Mouse (Mus musculus): ENCODE measurements around the gene Ankle2.

The Ankle2 gene

GRCm38 (mm10) chr5:110230780-110231461 lies at the start of gene Ankle2:
TSS of gene Ankle2 (plus strand) at chr5:110231004.
- peak; percentile 67 for DNase-seq (ENCODE audit: extremely low spot score, low read depth, low spot score)

DNA sequence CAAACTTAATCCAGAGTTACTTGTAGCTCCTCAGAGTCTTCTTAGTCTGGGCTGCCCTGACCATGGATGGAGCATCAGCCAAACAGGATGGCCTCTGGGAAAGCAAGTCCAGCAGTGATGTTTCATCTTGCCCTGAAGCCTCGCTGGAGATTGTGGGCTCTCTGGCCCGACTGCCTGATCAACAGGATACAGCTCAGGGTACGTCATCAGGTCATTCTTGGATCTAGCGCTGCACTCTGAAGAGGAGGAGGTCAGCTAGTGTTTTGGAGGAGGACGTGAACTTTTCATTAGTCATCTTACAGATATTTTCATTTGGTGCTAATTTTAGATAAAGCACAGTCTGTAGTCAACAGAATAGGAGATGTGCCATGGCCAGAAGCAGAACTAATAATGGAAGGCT lies 49.1 kb upstream of the Ankle2 start:
- DNase-seq (ENCODE audit: extremely low spot score, low read depth, low spot score), result no peak

- DNase-seq (ENCODE audit: extremely low spot score, low read depth, low spot score), result no peak
Measured at GRCm38 (mm10) chr5:110203164-110203895, 27.5 kb upstream of the Ankle2 start.

DNA sequence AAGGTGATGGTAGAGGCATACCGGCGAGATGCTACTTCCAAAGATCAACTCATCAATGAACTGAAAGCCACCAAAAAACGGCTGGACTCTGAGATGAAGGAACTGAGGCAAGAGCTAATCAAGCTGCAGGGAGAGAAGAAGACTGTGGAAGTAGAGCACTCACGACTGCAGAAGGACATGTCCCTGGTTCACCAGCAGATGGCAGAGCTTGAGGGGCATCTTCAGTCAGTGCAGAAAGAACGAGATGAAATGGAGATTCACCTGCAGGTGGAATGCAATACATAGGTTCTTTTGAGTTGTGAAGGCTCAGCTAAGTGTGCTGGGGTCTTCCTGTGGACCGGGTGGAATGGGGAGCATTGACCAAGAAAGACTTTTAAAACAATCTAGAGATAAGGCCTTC lies 26.0 kb upstream of the Ankle2 start:
- no peak for DNase-seq (ENCODE audit: extremely low spot score, low read depth, low spot score)

GRCm38 (mm10) chr5:110211312-110211711 lies 19.5 kb upstream of the Ankle2 start:
- DNase-seq (ENCODE audit: extremely low spot score, low read depth, low spot score), result no peak

- DNase-seq (ENCODE audit: extremely low spot score, low read depth, low spot score), result no peak
Measured at GRCm38 (mm10) chr5:110216780-110217179, 14.0 kb upstream of the Ankle2 start.

DNA sequence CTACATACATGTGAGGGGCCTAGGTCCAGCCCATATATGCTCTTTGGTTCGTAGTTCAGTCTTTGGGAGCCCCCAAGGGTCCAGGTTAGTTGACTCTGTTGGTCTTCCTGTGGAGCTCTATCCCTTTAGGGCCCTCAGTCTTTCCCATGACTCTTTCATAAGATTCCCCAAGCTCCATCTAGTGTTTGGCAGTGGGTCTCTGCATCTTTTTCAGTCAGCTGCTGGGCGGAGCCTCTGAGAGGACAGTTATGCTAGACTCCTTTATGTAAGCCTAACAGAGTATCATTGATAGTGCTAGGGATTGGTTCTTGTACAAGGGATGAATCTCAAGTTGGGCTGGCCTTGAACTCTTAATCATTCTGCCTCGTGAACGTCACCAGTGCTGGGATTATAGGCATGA lies 10.5 kb upstream of the Ankle2 start:
- no peak for DNase-seq (ENCODE audit: extremely low spot score, low read depth, low spot score)

GRCm38 (mm10) chr5:110222757-110223156 lies 8.0 kb upstream of the Ankle2 start:
- DNase-seq (ENCODE audit: extremely low spot score, low read depth, low spot score), result no peak

- DNase-seq (ENCODE audit: extremely low spot score, low read depth, low spot score), result no peak
Measured at GRCm38 (mm10) chr5:110225056-110225455, 5.7 kb upstream of the Ankle2 start.

DNA sequence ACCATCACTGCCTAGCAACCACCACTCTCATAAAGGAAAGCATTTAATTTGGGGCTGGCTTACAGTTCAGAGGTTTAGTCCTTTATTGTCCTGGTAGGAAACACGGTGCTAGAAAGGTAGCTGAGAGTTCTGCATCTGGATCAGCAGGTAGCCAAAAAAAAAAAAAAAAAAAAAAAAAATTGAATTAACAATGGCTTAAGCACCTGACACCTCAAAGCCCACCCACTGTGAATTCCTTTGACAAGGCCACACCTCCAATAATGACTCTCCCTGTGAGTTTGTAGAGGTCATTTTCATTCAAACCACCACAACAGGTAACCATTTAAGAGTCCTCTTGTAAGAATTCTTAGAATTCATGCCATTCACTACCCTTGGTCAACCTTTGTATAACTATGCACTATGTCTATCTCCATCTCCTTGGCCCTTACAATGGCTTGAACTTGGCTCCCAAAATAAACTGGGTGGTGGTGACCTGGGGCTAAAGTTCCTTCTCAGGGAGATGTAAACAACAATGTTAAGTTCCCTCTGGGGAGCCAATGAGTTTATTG lies 3.4 kb upstream of the Ankle2 start:
- no peak for DNase-seq (ENCODE audit: extremely low spot score, low read depth, low spot score)

- DNase-seq (ENCODE audit: extremely low spot score, low read depth, low spot score), result peak; percentile 1
Measured at GRCm38 (mm10) chr5:110230401-110230779, 414 bp upstream of the Ankle2 start.

GRCm38 (mm10) chr5:110231638-110232037 lies 834 bp downstream of the Ankle2 start:
- DNase-seq (ENCODE audit: extremely low spot score, low read depth, low spot score), result no peak

DNA sequence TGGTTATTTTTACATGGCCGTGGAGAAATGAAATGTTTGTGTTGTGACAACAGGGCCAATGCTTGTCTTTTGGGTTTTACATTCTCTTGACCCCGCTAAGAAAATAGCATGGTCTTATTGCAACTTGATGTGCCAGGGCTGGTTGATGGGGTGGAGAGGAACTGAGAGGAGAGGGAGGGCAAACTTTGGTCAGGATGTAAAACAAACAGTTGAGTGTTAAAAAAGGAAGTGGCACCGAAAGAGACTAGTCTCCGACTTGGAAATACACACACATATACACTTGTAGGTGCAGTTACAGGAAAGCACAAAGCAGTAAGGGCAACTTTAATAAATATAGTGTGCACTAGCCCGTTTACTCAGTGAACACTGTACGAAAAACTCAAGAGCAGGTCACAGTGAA lies 1.5 kb downstream of the Ankle2 start:
- no peak for DNase-seq (ENCODE audit: extremely low spot score, low read depth, low spot score)

DNA sequence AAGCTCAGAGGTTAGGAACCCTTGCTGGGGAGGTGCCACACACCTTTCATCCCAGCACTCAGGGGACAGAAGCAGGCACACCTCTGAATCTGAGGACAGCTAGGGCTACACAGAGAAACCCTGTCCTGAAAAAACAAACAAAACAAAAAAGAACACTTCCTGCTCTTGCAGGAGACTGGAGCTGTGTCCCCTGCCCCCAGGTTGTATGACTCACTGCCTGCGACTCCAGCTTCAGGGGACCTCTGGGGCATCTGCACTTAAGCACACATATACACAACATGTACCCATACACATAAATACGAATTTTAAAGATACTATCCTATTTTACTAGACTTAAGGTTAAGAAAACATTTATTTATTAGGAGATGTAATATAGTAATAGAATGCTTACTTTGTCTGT lies 13.3 kb downstream of the Ankle2 start:
- DNase-seq (ENCODE audit: extremely low spot score, low read depth, low spot score), result no peak

GRCm38 (mm10) chr5:110266941-110267340 lies 36.1 kb downstream of the Ankle2 start:
- DNase-seq (ENCODE audit: extremely low spot score, low read depth, low spot score), result no peak

DNA sequence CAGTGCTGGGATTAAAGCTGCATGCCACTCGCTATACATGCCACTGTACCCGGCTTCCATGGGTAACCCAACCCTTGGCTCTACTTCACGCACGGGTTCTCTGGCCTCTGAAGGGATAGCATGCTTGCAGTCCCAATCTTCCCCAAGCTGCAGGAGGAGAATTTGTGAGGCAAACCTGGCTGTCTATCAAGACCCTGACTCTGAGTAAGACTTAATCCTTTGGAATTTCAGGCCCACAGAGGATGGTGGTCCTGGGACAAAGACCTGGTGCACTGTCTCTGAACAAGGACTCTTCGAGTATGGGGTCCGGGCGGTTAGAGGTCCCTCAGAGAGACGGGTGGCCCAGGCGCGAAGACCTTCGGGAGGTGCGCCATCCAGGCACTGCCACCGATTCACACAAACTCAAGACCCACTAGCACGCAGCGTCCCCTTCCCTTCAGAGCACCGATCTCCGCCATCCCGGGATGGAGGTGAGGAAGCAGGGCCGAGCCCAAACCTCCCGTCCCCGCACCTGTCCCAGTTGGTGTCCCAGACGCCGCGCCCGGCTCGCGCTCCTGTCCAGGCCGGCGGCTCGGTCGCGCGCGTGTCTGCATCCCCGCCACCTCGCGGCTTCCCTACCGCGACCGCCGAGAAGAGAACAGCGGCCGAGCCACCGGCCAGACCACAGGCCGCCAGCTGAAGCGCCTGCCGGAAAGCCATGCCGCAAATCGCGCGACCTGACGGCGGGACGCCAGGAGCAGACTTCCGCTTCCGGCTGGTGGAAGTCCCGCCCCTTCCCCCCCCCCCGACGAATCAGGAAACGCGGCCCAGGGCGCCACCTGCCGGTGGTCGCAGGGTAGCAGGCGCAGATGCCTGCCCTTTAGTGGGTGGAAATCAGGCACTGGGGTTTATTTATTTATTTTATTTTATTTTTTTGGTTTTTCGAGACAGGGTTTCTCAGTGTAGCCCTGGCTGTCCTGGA lies 38.6 kb downstream of the Ankle2 start, which contains the start of gene Pgam5:
TSS of gene Pgam5 (minus strand) at position 773 of the 961 bp plus-strand sequence.
- peak; percentile 63 for DNase-seq (ENCODE audit: extremely low spot score, low read depth, low spot score)

DNA sequence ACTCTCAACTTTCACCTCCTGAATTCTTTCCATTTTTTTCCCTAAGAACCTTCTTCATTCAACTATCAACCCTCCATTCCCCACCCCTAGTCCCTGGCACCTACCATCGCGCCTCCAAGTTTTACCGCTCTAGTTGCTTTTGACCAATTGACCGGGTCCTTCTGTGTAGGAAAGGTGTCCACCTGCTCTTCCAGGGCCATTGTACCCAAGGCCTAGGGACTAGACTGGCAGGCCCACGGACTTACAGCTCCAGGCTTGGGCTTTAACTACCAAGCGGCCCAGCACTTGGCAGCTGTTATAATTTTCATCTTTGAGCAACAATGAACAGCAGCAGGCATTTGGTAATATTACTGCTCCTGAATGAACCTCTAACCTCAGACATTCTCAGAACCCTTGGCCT lies 39.4 kb downstream of the Ankle2 start:
- no peak for DNase-seq (ENCODE audit: extremely low spot score, low read depth, low spot score)

DNA sequence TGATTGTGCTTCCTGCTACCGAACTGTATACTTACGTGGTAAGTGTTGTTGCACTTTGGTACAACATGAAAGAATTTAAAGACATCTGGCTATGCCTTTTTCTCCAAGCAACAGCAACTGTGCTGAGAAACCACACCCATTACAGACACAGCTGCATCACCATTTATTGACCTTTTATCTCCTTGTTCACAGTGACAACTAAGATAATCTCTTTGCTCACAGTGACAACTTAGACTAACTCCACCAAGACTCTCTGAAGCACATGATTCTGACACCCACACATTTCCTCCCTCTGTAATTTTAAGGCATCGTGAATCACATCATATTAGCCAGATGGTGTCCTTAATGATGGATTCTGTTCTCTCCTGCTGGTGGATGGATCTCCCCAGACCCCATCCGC lies 43.3 kb downstream of the Ankle2 start:
- DNase-seq (ENCODE audit: extremely low spot score, low read depth, low spot score), result no peak

- no peak for DNase-seq (ENCODE audit: extremely low spot score, low read depth, low spot score)
Measured at GRCm38 (mm10) chr5:110274846-110275245, 44.0 kb downstream of the Ankle2 start.

DNA sequence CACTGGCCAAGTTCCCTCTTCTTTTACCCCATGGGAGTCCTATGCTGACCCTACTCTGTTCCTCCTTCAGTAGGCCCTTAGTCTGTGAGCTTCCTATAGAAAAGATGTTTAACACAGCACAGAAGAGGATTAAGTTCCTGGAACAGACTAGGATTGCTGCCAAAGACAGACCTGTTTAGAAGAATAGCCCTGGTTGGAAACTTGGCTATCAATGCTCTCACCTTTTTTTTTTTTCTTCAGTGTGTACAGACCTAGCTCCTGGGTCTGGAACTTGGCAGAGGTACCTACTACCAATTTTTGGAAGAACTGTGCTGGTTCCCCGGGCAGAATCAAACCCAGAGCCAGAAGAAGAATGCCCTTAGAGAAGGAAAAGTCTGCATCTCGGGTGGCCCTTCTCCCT lies 45.6 kb downstream of the Ankle2 start:
- DNase-seq (ENCODE audit: extremely low spot score, low read depth, low spot score), result no peak

DNA sequence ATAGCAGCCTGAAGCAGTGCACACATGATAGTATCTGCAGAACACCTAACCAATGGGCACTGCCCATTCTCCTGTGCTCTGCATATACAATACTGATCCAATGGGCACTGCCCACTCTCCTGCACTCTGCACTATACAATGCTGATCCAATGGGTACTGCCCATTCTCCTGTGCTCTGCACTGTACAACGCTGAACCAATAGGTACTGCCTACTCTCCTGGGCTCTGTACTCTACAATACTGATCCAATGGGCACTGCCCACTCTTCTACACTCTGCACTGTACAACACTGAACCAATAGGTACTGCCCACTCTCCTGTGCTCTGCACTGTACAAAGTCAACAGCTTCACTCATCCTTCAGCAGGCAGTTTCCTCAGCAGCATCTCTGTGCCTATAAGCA lies 46.1 kb downstream of the Ankle2 start:
- DNase-seq (ENCODE audit: extremely low spot score, low read depth, low spot score), result no peak

Data from hindlimb bud, embryonic 11.5 days (tissue).